Mouse (Mus musculus): ENCODE data around the gene Ets2.

The Ets2 gene

DNA sequence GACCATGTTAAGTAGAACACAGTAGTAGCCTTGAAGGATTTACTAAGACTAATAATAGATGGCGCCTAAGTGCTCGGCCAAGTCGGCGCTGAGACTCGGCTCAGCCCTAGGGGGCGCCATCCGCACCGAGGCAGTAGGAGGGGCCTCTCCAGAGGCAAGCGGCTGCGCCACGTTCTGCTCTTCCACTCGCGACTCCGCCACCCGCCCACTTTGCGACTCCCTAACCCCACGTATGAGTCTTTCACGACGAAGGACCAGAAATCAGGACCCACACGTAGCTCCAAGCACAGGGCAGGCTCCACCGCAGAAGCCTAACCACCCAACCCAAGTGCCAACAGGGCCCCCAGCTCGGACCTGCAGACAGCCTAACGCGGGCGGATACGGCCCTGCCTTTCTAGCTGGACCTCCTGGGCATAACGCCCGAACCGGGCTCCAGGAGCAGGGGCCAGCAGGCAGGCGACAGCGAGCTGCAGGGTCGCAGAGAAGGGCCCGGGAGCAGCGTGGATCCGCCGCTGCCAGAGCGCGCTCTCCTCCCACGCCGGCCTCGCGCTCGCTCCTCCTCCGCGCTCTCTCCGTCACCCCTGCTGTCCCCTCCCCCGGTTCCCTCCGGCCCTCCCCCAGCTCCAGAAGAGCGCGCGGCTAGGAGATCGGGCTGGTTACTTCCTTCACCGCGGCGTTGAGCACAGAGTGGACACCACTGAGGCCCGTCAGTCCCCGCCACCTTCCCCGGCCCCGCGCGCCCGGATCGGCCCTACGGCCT lies at the start of gene Ets2:
Gene Ets2 (plus strand): TSS at position 274 of the 760 bp plus-strand sequence.
- peak; percentile 94 for DNase-seq

DNA sequence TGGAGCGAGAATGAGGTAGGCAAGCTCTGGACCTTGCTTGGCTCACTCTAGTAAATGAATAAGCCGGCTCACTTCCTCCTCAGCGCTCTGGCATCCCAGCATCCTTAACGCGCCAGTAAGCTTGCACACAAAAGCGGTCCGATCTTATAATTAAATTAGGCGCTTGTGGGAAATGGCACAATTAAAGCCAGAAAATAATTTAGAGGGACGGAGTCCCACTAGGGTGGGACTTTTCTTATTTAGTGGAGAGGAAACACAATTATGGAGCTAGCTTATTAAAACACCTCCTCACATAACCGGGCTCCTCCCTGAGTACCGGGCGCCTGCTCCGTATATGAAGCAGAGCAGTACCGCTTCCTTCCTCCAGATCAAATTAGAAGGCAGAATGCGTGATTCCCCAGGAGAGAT lies 47.7 kb upstream of the Ets2 start:
- DNase-seq = no peak

DNA sequence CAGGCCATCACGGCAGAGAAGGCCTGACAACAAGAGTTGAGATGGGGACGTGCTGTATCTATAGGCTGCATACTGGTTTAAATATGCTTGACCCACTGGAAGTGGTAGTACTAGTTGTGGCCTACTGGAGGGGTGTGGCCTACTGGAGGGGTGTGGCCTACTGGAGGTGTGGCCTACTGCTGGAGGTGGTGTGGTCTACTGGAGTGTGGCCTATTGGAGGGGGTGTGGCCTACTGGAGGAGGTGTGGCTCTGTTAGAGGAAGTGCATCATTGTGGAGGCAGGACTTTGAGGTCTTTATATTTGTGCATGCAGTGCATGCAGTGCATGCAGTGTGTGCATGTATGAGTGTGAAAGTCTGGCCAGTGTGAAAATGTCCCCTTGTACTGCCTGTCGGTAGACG lies 45.3 kb upstream of the Ets2 start:
- DNase-seq = no peak

DNA sequence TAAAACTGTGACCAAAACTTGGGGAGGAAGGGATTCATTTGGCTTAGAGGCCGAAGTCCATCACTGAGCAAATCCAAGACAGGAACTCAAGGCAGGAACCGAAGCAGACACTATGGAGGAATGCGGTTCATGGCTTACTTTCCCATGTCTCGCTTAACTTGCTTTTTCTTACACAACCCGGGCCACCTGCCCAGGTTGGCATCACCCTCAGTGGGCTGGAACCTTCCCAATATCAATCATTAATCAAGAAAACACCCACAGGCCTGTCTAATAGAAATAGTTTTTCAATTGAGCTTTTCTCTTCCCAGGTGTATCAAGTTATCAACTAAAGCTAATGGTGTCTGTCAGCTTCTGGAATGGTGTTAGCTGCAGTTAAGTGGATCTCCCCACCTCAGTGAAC lies 44.7 kb upstream of the Ets2 start:
- DNase-seq = no peak

DNA sequence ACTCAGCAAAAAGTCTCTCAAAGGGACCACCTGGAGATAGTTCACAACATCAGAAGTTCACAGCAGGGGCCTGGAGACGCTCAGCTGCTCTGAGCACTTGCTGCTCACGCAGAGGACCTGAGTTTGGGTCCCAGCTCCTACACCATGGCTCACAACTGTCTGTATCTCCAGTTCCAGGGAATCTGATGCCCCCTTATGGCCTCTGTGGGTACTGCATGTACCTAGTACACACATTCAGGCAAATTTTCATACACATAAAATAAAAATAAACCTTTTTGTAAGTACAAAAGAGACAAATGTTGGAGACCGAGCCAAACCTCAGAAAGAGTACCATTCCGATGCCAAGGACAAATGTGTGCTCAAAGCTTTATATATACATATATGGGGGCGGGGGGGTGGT lies 44.1 kb upstream of the Ets2 start:
- DNase-seq = peak; percentile 29

DNA sequence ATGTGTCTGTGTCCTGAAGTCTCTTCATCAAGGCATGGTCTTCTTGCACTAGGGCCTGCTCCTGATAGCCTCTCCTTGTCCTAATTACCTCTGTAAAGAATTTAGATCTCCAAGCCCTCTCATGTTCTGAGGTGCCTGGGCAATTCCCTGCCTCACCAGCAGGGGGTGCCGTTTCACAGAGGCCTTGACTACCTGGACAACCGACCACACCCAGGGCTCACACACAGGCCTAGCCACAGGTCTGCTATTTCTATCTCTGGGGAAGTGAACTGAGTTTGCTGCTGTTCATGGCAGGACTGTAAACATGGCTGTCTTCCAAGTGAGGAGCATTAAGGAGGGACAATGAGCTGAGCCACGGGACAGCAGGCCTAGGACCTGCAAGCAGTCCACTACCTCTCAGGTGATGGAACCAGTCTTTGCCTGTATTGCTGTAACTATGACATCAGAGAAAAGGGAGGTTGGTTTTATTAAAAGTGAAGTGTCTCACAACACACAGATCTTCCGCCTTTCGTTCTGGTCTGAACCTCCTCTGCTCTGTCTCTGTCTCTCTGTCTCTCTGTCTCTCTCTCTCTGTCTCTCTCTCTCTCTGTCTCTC lies 42.9 kb upstream of the Ets2 start:
- peak; percentile 90 for DNase-seq

DNA sequence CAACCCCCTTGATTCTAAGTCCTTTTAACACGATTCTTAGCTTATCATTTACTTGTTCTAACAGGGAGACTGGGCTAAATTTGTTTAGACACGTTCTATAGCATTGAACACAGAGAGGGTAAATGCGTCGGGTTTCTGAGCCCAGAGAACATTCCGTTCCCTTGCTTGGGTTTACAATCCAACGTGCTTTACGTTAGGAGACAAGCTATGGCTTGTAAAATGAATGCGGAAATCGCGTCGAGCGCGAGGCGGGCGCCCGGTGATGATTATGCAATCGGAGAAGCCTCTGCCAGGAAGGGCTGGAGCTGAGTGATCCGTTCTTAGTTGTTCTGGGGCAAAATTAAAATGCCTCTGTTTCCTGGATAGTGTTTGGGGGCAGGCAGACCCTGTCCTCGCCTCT lies 42.4 kb upstream of the Ets2 start:
- peak; percentile 31 for DNase-seq

DNA sequence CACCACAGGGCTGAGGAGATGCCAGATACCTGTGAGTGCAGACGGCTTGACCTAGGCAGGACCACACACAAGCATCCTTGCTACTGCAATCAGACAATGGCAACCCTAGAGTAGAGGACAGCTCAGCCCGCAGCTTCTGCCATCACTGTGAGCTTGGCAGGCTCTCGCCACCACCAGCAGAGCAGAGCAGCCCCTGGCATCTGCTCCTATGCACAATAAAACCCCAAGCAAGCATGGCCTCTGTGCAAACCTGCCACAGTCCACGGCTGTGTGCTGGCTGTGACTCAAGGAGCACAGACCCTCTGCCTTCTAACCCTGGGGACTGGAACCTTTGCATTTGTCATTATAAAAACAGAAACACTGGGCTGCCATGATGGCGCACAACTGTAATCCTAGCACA lies 41.0 kb upstream of the Ets2 start:
- DNase-seq = no peak

DNA sequence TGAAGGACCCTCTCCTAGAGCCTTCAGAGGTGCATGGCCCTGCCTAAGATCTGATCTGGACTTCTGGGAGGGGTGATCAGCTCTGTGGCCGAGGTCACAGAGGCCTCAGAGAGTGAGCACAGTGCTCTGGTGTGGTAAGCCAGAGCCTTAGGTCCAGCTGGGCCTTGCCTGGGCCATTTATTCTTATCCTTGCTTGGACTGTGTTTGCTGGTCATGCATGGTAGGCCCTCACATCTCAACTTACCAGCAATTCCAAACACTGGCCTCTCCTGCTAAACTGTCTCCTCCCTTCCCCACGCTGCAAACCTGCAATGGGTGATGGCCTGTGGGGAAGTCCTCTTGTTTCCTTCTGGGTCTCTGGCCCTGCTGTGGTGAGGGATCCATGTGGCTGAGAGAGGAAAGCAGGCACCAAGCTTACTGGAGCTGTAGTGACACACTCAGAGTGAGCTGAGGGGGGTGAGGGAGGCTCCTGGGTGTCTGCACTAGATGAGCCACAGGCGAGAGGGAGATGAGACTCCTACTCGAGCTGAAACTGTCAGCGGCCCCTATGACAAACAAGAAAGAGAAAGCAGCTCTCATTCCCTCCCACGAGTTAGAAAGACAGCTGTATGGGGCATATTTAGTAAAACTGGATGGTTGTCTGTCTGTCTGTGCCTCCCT lies 36.3 kb upstream of the Ets2 start:
- DNase-seq = no peak

DNA sequence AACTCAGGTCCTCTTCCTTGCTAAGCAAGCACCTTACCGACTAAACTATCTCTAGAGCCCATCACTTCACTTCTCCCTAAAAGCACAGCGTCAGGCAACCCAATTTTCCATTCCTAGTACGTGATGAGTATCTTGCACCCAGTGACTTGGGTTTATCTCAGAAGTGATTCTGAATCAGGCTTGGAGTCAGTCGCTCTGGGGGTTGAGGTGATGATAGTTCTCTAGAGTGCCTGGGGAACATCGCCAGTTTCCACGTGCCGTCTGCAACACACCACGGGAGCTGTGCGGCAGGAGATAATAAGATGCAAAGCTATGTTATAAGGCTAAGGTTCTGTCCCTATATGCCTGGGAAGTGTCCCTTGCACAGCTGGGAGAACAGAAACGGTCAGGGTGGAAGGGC lies 35.6 kb upstream of the Ets2 start:
- no peak for DNase-seq

DNA sequence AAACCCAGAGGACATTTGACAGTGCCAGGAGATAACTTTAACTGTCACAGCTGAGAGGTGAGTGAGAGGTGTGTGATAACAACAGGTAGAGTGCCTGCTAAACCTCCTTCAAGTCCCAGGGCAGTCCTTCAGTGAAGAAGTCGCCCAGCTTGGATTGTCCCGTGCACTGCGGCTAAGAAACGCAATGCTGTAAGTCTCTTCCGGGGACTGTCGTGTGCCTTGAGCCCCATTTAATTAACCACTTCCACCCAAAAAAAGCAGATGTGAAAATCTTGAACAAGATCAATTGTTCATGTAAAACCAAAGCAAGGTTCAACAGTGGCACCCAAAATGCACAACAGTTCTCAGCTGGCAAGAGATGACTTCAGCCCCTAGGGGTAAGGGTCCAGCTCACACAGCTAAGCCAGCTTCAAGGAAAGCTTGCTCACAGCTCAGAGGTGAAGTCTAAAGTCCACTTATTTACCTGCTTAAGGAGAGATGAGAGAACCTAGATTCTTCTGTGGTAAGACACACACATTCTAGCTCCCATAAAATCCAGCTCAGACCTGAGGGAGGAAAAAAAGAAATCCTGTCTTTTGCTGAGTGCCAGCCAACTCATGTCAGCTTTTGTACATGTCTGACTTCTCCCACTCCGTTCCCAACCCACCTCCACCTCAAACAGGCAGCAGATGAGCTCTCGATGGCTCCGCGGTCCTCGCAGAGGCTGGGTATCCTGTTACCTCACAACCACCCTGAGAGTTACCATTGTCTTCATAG lies 34.3 kb upstream of the Ets2 start:
- no peak for DNase-seq

DNA sequence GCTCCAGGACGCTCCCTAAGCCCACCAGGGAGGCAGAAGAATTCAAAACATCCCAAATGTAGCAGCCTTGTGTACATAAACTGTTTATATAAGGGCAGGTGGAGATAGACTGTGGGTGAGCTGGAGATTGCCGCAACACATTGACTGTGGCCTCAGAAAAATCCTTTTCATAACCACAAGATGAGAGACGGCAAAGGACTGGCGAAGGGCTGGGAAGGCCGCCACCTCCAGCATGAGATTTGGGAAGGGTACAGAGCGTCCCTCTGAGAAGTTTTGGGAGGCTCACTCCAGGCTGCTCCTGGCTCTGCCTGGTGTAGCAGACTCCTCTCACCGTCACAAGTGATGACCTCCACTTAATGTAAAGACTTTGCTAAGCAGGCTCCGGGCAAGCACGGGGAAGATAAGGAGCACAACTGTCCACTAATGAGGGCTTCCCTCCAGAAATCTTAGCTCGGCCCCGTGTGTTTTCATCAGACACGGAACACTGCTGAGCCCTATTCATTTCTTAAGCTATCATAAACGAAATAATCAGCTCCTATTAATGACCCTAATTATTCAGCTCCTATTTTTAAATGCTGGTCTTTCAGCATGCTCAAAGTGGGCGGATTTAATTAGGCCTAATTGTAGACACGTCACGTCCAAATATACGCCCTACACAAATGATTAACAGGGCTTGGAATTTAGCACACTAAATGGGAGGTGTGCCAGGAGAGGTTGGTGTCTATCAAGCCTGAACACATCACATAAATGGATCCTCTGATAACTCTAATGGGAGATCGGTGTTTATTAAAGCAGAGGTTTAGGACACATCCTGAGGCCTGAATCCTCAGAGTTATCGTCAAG lies 33.5 kb upstream of the Ets2 start:
- no peak for DNase-seq

DNA sequence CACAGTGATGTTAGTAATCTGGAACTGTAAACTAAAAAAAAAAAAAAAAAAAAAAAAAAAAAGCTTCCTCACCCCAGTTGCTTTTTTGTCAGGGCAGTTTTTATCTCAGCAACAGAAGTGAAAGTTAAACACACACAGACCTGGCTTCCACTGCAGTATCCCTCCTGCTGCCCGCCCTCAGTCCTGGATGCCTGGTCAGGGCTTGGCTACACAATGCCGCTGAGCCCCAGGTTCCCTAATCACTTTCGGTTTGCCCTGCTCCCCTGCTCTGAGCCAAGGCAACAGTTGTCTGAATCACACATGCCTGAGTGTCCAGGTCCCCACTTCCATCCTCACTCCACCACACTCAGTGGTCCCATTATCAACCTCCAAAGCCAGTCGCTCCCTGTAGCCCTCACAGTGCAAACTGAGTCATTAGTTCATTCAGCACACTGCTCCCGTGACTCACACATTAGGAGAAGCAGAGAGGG lies 27.4 kb upstream of the Ets2 start:
- no peak for DNase-seq

DNA sequence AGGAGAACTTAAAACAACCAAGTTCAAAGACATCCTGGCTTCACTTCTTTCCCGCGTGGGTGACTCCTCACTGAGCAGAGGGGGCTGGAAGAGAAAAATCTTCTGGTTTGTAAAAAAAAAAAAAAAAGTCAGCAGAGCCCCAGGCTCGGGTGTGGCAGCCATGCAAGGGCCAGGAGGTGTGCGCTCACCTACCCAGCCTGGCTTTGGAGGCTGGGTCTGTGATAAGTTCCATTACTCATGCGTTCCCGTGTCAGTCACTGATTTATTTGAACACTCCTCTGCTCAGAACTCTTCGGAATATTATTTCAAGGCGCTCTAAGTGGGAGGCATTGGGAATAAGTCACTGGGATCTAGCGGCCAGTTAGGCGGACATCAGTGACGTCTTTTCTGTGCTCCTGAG lies 26.7 kb upstream of the Ets2 start:
- no peak for DNase-seq

DNA sequence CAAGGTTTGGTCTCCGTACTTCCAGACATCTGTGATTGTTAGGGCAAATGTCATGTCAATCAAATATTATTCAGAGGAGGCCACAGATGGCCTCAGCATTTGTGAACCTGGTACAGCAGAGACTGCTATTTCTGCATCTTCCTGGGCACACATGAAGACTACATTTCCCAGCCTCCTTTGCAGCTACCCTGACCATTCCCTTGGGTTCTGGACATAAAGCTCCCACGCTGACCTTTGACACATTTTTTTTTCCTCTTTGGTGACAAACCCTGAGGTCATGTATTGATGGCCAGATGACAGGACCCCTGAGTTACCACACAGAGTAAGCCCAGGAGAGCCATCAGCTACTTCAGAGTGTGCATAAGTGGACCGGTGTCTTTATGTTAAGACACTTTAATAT lies 25.2 kb upstream of the Ets2 start:
- no peak for DNase-seq

DNA sequence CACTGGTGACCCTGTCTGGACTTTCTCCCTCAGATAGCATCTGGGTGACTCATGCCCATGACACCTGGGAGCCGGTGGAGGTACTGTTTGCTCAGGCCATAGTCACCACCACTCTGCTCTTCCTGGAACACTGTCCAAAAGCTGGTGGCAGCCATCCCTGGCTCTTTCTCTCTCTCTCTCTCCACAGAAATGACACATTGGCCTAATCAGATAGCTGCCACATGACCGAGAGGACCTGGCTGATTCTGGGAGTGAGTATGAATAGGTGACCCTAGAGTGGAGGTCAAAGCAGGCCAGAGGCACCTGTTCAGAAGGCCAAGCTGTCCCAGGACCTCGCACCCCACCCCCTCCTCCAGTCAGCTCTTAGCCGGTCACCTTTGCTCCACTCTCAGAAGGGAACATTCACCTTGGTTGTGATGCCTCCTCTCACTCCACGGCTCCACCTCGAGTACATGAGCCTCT lies 19.4 kb upstream of the Ets2 start:
- no peak for DNase-seq

DNA sequence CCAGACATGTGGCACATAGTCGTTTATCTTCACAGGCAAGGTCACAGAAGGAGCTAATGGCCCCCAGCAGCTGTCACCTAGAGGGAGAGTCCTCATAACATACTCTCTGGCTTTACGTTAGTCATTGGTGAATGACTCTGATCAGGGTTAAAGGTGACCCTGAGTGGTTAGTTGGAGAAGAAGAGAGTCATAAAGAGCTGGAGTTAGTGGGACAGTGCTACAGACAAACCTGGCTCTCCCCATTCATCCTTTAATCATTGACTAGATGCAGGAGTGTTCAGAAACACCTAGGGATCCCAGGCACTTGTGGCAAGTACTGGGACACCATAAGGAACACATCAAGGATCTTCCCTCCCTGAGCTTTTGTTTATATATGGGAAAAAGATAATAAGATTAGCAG lies 16.1 kb upstream of the Ets2 start:
- no peak for DNase-seq

DNA sequence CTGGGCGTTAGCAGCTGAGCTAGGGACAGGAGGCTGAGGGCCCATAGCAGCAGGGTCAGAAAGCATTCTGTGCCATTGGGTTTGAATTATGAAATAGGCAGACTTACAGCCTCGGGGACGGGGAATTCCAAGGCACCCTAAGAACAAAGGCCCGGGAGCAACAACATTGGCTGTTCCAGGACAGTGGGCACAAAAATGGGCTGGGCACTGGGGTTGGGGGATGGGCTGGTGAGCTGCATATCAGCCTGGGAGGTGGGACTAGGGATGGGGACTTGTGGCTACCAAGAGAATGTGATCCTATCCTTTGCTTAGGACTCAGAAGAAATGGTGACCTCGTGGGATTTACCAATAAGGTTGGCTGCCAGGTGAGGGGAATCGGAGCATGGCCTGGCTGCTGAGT lies 15.6 kb upstream of the Ets2 start:
- no peak for DNase-seq

DNA sequence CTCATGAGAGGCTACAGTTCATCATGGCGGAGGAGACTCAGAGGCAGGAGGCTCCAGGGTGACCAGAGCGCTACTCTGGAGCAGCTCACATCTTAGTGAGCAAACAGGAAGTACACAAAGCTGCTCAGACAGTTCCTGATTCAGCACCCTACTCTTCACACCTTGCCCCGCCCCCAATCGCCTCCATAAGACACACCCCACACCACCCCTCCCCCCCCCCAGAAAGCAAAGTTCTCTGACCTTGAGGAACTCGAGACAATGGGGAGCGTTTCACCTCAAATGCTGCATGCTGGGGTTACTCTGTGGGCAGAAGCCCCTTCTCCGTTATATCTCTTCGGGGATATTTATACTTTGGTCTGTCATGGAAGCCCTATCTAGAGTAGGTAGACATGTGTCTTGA lies 15.0 kb upstream of the Ets2 start:
- no peak for DNase-seq

DNA sequence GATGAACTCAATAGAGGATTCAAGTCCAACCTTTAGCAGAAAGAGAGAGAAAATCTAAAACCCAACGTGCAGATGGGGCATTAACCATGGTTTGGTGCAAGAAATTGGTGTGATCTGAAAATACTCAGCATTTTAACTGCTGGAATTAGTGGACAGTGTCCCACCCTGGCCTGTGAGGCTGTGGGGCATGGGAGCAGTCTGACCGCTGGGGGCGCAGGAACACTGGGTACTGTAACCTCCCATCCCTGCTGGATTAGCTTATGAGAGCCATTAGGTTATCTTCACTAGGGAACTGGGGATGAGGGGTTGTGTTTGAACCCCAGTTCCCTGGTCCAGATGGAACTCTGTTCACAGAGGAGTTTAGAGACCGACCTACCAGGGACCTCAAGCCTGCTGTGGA lies 13.9 kb upstream of the Ets2 start:
- no peak for DNase-seq

DNA sequence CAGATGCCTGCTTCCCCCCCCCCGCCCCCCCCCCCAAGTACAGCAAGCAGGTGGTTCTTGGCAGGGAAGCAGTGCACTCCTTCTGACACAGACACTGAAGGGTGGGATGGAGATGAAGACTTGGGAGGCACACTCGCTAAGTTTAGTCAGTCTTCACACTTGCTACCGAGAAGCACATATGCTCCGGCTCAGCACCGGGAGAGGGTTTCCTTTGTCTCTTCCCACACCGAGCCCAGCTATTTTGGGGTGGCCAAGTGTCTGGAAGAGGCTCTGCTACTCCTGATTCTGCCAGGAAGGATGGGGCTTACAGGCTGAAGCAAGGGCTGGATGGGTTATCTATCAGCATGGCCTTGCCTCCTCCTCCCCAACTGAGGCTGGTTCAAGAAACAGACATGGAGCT lies 5.3 kb upstream of the Ets2 start:
- no peak for DNase-seq

DNA sequence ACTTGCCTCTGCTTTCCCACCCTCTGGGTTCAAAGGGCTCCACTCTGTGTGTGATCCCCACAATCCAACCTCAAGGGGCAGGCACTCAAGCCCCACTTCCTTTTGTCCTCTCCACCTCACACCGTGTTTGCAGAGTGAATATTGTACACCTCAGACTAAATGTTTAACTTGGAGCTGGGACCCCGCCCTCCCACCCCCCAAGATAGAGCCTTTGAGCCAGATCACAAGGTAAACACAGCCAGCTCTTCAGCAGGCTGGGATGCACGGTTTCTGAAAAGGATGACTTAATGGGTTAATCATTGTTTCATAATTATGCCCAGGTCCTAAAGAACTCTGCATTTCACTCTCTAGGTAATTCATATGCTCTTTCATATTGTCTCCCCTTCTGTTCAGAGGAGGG lies 2.2 kb upstream of the Ets2 start:
- DNase-seq = no peak

DNA sequence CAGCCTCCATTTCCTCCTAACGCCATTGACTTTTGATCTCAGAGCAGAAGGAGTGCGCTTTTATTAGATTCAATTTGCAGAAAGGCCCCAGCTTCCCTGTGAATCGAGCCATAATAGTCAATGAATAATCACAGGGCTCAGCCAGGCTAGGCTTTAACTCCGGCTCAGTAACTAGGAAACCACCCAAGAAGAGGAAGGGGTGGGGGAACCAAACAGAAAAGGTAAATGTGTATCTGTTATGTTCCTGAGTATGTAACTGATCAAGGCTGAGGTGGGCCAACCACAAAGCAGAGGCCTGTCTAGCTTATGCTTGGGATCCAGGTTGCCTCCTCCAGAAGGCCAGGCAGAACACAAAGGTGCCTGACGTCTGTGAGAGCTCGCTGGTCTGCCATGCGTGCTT lies 1.7 kb upstream of the Ets2 start:
- DNase-seq = no peak
